Comparison of ENCODE assay signal across 18 mouse cellular contexts in genomic region chr8:34502606-34503162, GRCm38 (mm10).
"Had no signal": no experiment of that assay in that cellular context is flagged by ENCODE, and none has a peak within 500 bp of the region (broad histone marks: within the 10 kb centered on the region; RNA-seq: fewer than 3 reads in every experiment).

No protein-coding gene starts in this region.

- H3K4me2 ChIP-seq: limb, embryonic 12.5 days; limb, embryonic 15.5 days; midbrain, embryonic 12.5 days; neural tube, embryonic 12.5 days; neural tube, embryonic 15.5 days; stomach, embryonic 15.5 days had no signal

- H3K36me3 ChIP-seq: limb, embryonic 12.5 days; limb, embryonic 15.5 days; midbrain, embryonic 12.5 days; neural tube, embryonic 12.5 days; neural tube, embryonic 15.5 days; stomach, embryonic 15.5 days had no signal

- H3K9ac ChIP-seq: limb, embryonic 12.5 days; limb, embryonic 15.5 days; liver, embryonic 14.5 days; midbrain, embryonic 12.5 days; neural tube, embryonic 12.5 days; neural tube, embryonic 15.5 days; stomach, embryonic 15.5 days had no signal

- DNase-seq: kidney, adult 2 months; kidney, postnatal 10 days; left cerebral cortex, postnatal 4 days; lung, adult 2 months; retina, postnatal 1 day; right cerebral cortex, postnatal 25 days; spleen, adult 18-20 months; thymus, postnatal 25 days had no signal

- H3K4me3 ChIP-seq: limb, embryonic 12.5 days; limb, embryonic 15.5 days; midbrain, embryonic 12.5 days; neural tube, embryonic 12.5 days; neural tube, embryonic 15.5 days; stomach, embryonic 15.5 days had no signal

- ATAC-seq: intestine, postnatal 0 days; midbrain, embryonic 16.5 days had no signal

- H3K4me1 ChIP-seq: limb, embryonic 12.5 days; limb, embryonic 15.5 days; midbrain, embryonic 12.5 days; neural tube, embryonic 12.5 days; neural tube, embryonic 15.5 days; stomach, embryonic 15.5 days had no signal

- H3K27me3 ChIP-seq: limb, embryonic 12.5 days; limb, embryonic 15.5 days; midbrain, embryonic 12.5 days; neural tube, embryonic 12.5 days; neural tube, embryonic 15.5 days; stomach, embryonic 15.5 days had no signal

- H3K9me3 ChIP-seq: limb, embryonic 12.5 days; limb, embryonic 15.5 days; midbrain, embryonic 12.5 days; neural tube, embryonic 12.5 days; neural tube, embryonic 15.5 days; stomach, embryonic 15.5 days had no signal

- H3K27ac ChIP-seq: limb, embryonic 12.5 days; limb, embryonic 15.5 days; liver, embryonic 14.5 days; macrophage; midbrain, embryonic 12.5 days; neural tube, embryonic 12.5 days; neural tube, embryonic 15.5 days; stomach, embryonic 15.5 days had no signal
